Comparison of ENCODE assay signal across 12 mouse cellular contexts in the genomic region with DNA sequence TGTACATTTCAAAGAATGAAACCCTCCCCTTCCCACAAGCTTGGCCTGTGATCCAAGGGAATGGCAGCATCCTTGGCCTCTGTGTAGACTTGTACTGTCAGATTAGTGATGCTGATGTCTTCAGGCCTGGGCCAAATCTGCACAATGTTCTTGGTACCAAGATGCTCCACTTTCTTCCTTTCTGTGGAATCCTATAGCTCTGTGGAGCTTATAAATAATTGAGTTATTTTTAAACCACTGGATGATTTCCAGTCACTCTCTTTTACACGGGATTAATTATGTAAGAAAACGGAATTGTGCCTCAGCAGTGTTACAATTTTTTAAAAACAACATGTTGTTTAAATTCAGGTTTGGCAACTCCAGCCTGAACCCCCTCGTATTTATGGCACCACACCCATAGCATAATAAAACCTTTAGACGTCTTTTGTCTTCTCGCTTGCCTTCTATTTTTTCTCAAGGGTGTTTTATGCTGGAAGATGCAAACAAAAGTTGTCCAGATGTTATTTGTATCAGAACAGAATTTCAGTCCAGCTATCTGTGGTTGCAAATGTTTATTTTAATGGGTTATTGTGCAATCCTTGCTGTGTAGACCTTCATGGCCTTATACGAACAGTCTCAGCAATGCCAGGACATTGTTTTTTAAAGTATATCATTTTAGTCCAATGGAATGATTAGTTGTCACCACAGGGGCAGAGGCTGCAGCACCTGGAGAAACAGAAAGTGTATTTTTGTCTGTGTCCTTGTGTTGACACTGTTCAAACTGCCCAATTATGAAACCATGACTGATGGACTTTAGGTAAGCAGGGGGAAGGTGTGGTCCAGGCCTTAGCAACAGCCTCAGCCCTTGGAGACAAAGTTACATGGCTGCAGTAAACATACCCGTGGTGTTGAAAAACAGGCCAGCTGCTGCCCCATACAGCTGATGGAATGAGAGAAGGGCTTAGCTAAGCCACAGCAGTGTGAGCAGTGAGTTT.
DNase-seq lines count a peak whose midpoint lies in the region; ATAC-seq and TF ChIP-seq lines count a peak whose summit lies in the region.
"Had no signal": no experiment of that assay in that cellular context is flagged by ENCODE, and none has a peak within 500 bp of the region (broad histone marks: within the 10 kb centered on the region; RNA-seq: fewer than 3 reads in every experiment).

No protein-coding gene starts in this region.

- WGBS in lung, embryonic 16.5 days, result 39% methylated on average over 7 of the region's 7 CpGs

- H3K4me1 ChIP-seq in lung, embryonic 16.5 days (replicated peaks; ENCODE audit: control insufficient read depth, insufficient read depth, low read length), result no peaks in the 10 kb centered on the region

- no peak overlapping the region for H3K9ac ChIP-seq in lung, embryonic 16.5 days (ENCODE audit: low read length)
- H3K9ac ChIP-seq: heart, embryonic 13.5 days had no signal

- no peak for TF ChIP-seq CTCF in gastrocnemius, adult 2 months (IDR thresholded peaks at IDR 0.05)

- H3K36me3 ChIP-seq in lung, embryonic 16.5 days (ENCODE audit: control insufficient read depth, insufficient read depth, low read length), result no peaks in the 10 kb centered on the region
- H3K36me3 ChIP-seq: heart, embryonic 13.5 days had no signal

- no peak overlapping the region for H3K4me3 ChIP-seq in gastrocnemius, adult 2 months
- H3K4me3 ChIP-seq in lung, embryonic 16.5 days (ENCODE audit: low read length), result no peak overlapping the region
- H3K4me3 ChIP-seq: heart, embryonic 13.5 days had no signal

- 0 out of 2 replicates have a peak overlapping the region, but pooled peaks have one; percentile 21 for H3K4me2 ChIP-seq in lung, embryonic 16.5 days (ENCODE audit: low read depth, low read length)
- H3K4me2 ChIP-seq: heart, embryonic 13.5 days had no signal

- H3K27ac ChIP-seq in gastrocnemius, adult 2 months, result peak overlapping the region; percentile 63
- H3K27ac ChIP-seq in lung, embryonic 16.5 days (ENCODE audit: low read length), result peak overlapping the region; percentile 83
- H3K27ac ChIP-seq: heart, embryonic 13.5 days had no signal

- peak; percentile 94 for ATAC-seq in lung, embryonic 16.5 days (ENCODE audit: low read depth)
- ATAC-seq: CD4-positive, CD25-positive, alpha-beta regulatory T cell, adult 4 months had no signal

- H3K27me3 ChIP-seq in lung, embryonic 16.5 days (ENCODE audit: control insufficient read depth, insufficient read depth, low read depth, low read length), result no peaks in the 10 kb centered on the region
- H3K27me3 ChIP-seq: heart, embryonic 13.5 days had no signal

- DNase-seq in gastrocnemius, adult 2 months, result peak; percentile 30
- no peak for DNase-seq in gastrocnemius, postnatal 4 days (ENCODE audit: low spot score in 2 of 2)
- peak; percentile 8 to 30 for DNase-seq in urinary bladder, postnatal 36 days (ENCODE audit: low spot score in 2 of 2)
- DNase-seq in urinary bladder, postnatal 4 days (ENCODE audit: low spot score in 2 of 2), result no peak
- DNase-seq in B cell, adult 2 months, result no peak
- DNase-seq in left cerebral cortex, adult 8-10 months (ENCODE audit: low spot score in 2 of 2), result no peak
- DNase-seq in frontal cortex, postnatal 25 days (ENCODE audit: low spot score in 2 of 2), result no peak
- DNase-seq: kidney, adult 18-20 months; midbrain, embryonic 14.5 days had no signal

- H3K9me3 ChIP-seq in lung, embryonic 16.5 days (ENCODE audit: control insufficient read depth, low read length), result no peaks in the 10 kb centered on the region
- H3K9me3 ChIP-seq: heart, embryonic 13.5 days had no signal

- intact Hi-C loops in gastrocnemius, adult 2 months (cut with DNase I), result no loop called here

Comparison
In these comparisons a context has a peak if more than half of its experiments do, and no peak if none do; other contexts are left out.
1. DNase-seq: peak in gastrocnemius, adult 2 months (single experiment) and urinary bladder, postnatal 36 days (2 of 2); none in gastrocnemius, postnatal 4 days (0 of 2), urinary bladder, postnatal 4 days (0 of 2), B cell, adult 2 months (0 of 2), left cerebral cortex, adult 8-10 months (0 of 2) and frontal cortex, postnatal 25 days (0 of 2).